ENCODE assay signal across 19 mouse cellular contexts in genomic region chr16:30435393-30435792, GRCm38 (mm10). TPM values are rescaled to one million over a fixed set of nuclear protein-coding genes. Genes with fewer than 3 reads are reported as not detected.
A peak's percentile ranks its signal among the peaks of the same experiment; 100 is the strongest.
DNase-seq lines count a peak whose midpoint lies in the region; ATAC-seq lines count a peak whose summit lies in the region.
"Had no signal": no experiment of that assay in that cellular context is flagged by ENCODE, and none has a peak within 500 bp of the region (broad histone marks: within the 10 kb centered on the region; RNA-seq: fewer than 3 reads in every experiment).

No protein-coding gene starts in this region.

- intact Hi-C loops in heart, postnatal 10 days (cut with DNase I) = no loop called here
- intact Hi-C loops in left cerebral cortex, postnatal 4 days (cut with DNase I) = no loop called here

- ATAC-seq in granulocyte monocyte progenitor cell, adult 5-6 weeks (replicated peaks; ENCODE audit: poor library complexity, severe bottlenecking) = no peak
- ATAC-seq: CD4-positive, CD25-positive, alpha-beta regulatory T cell, adult 4 months; forebrain, embryonic 16.5 days; hindbrain, postnatal 0 days; intestine, postnatal 0 days had no signal

- DNase-seq in heart, adult 11 months = peak; percentile 33
- no peak for DNase-seq in heart, postnatal 10 days
- peak; percentile 23 to 43 for DNase-seq in kidney, postnatal 25 days
- DNase-seq in kidney, adult 18-20 months = no peak
- DNase-seq in lung, postnatal 14 days = peak; percentile 52
- no peak for DNase-seq in ovary, postnatal 14 days (ENCODE audit: low spot score)
- DNase-seq in left cerebral cortex, postnatal 4 days = no peak
- DNase-seq: adrenal gland, postnatal 25 days; cerebellum, adult 11-12 months; cerebellum, postnatal 25 days; embryo, embryonic 11 days; gastrocnemius, postnatal 36 days; liver; thymus, postnatal 14 days had no signal

RNA-seq across cellular contexts. Expression of gene Atp13a3, which starts 29.6 kb away (rescaled TPM):
- 10 to 100 TPM; 73.5 to 73.9 TPM for total RNA-seq in heart, postnatal 10 days (2021)
- total RNA-seq in granulocyte monocyte progenitor cell, adult 5-6 weeks (2014; fragmentation: Nextera tagmentation) = 87.1 and 94.5 TPM in 2 replicates
- 74.9 and 93.0 TPM in 2 replicates for total RNA-seq in granulocyte monocyte progenitor cell, adult 5-6 weeks (2017)
- 10 to 100 TPM; 75.4 to 83.1 TPM for total RNA-seq in left cerebral cortex, postnatal 4 days (2021)

Comparison
In these comparisons a context has a peak if more than half of its experiments do, and no peak if none do; other contexts are left out.
1. DNase-seq: peak in heart, adult 11 months (single experiment), kidney, postnatal 25 days (2 of 2) and lung, postnatal 14 days (single experiment); none in heart, postnatal 10 days (0 of 2), kidney, adult 18-20 months (single experiment), ovary, postnatal 14 days (single experiment) and left cerebral cortex, postnatal 4 days (single experiment).